Mouse (Mus musculus): ENCODE measurements around the gene Gm4894. TPM values are rescaled to one million over a fixed set of nuclear protein-coding genes. Genes with fewer than 3 reads are reported as not detected.
A peak's percentile ranks its signal among the peaks of the same experiment; 100 is the strongest.

The Gm4894 gene
- total and polyA plus RNA-seq, 3 experiments = not detected

DNA sequence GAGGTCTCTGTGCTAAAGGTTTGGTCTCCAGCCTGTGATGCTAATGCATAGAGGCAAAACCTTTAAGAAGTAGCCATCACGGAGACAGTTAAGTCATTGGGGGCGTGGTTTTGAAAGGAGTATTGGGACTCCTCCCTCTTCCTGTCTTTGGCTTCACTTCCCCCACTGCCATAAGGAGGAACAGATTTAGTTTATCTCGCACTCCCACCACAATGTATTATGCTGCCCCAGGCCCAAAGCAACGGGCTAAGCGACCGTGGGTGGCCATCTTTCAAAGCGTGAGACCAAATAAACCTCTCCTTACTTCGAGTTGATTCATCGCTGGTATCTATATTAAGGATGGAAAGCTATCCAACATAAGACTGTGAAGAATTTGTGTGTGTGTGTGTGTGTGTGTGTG is 22.9 kb upstream of the Gm4894 start:
- H3K79me2 ChIP-seq (replicated peaks; ENCODE audit: control insufficient read depth, insufficient read depth, low read length) = no peaks in the 10 kb centered on the region
- H3K27ac ChIP-seq = no peak overlapping the region
- H3K4me3 ChIP-seq = no peak overlapping the region
- H3K27me3 ChIP-seq (ENCODE audit: control insufficient read depth, insufficient read depth, low read length) = no peaks in the 10 kb centered on the region
- DNase-seq = no peak
- no peaks in the 10 kb centered on the region for H3K4me1 ChIP-seq (ENCODE audit: control insufficient read depth, insufficient read depth, low read length)
- no peaks in the 10 kb centered on the region for H3K36me3 ChIP-seq (ENCODE audit: control insufficient read depth, insufficient read depth, low read length)
- intact Hi-C loops (cut with DNase I) = no loop called here
- 61% methylated on average over 9 of the region's 9 CpGs for WGBS
- TF ChIP-seq EP300 (IDR thresholded peaks at IDR 0.05; ENCODE audit: insufficient read depth, low read depth, low read length) (no peak), POLR2A (IDR thresholded peaks at IDR 0.05; ENCODE audit: insufficient read depth, low read depth, low read length) (no peak)
- H3K9ac ChIP-seq (ENCODE audit: low read depth, low read length) = no peak overlapping the region

DNA sequence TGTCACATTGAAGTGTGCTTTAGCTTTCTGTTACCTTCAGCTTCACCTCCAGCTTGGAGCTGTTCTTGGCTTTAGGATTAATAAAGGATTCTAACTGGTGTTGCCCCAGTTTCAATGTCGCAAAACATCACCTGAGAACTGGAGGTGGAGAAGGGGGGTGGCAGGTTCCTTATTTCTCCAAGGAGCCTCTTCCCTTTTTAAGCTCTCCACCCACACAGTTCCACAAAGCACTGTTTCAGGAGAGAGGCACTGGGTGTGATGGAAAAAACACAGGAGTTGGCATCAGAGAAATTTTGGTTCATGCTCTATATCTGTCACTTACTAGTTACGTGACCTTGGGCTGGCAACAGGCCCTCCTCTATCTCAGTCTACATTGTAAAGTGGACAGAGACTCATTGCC is 21.3 kb upstream of the Gm4894 start:
- peak overlapping the region; percentile 58 for H3K27ac ChIP-seq
- intact Hi-C loops (cut with DNase I) = no loop called here
- no peak for DNase-seq
- no peaks in the 10 kb centered on the region for H3K27me3 ChIP-seq (ENCODE audit: control insufficient read depth, insufficient read depth, low read length)
- TF ChIP-seq POLR2A (IDR thresholded peaks at IDR 0.05; ENCODE audit: insufficient read depth, low read depth, low read length) (no peak), EP300 (IDR thresholded peaks at IDR 0.05; ENCODE audit: insufficient read depth, low read depth, low read length) (no peak), CTCF (IDR thresholded peaks at IDR 0.05) (no peak)
- no peaks in the 10 kb centered on the region for H3K79me2 ChIP-seq (replicated peaks; ENCODE audit: control insufficient read depth, insufficient read depth, low read length)
- no peaks in the 10 kb centered on the region for H3K36me3 ChIP-seq (ENCODE audit: control insufficient read depth, insufficient read depth, low read length)
- no peaks in the 10 kb centered on the region for H3K4me1 ChIP-seq (ENCODE audit: control insufficient read depth, insufficient read depth, low read length)
- no peak overlapping the region for H3K9ac ChIP-seq (ENCODE audit: low read depth, low read length)
- WGBS = 67% methylated on average over 2 of the region's 2 CpGs
- H3K4me3 ChIP-seq = no peak overlapping the region

DNA sequence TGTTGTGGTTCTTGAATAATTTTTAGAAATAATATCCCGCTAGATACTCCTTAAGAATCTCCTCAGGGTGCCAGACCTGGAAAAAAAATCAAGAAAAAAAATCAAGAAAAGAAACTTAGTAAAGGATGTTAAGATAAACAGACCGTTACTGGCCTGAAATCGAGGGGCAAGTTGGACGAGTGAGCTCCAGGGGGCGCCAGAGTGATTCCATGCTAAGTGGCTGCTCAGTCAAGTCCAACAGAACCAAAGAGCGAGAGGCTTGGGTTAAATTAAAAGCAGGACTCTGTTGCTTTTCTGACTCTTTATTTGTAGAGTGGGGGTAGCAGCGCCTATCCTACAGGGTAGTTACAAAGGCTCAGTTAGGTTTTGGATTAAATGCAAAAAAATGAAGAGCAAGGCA is 3.5 kb upstream of the Gm4894 start:
- 25% methylated on average over 7 of the region's 7 CpGs for WGBS
- H3K4me1 ChIP-seq (ENCODE audit: control insufficient read depth, insufficient read depth, low read length) = no peaks in the 10 kb centered on the region
- intact Hi-C loops (cut with DNase I) = loop anchor here (1.0 to 5.0 kb wide), 3 partner anchors 140 to 242 kb away; partner anchors contain the start of gene Tmprss5
- no peak overlapping the region for H3K9ac ChIP-seq (ENCODE audit: low read depth, low read length)
- no peaks in the 10 kb centered on the region for H3K27me3 ChIP-seq (ENCODE audit: control insufficient read depth, insufficient read depth, low read length)
- H3K36me3 ChIP-seq (ENCODE audit: control insufficient read depth, insufficient read depth, low read length) = no peaks in the 10 kb centered on the region
- no peak overlapping the region for H3K4me3 ChIP-seq
- DNase-seq = peak; percentile 37 to 77
- no peaks in the 10 kb centered on the region for H3K79me2 ChIP-seq (replicated peaks; ENCODE audit: control insufficient read depth, insufficient read depth, low read length)
- H3K27ac ChIP-seq = no peak overlapping the region
- peak; percentile 84 for TF ChIP-seq CTCF (IDR thresholded peaks at IDR 0.05)
- no peak for TF ChIP-seq EP300 (IDR thresholded peaks at IDR 0.05; ENCODE audit: insufficient read depth, low read depth, low read length)

- Histone ChIP-seq H3K27me3 (ENCODE audit: control insufficient read depth, insufficient read depth, low read length) (no peaks in the 10 kb centered on the region), H3K9ac (ENCODE audit: low read depth, low read length) (no peak overlapping the region), H3K79me2 (replicated peaks; ENCODE audit: control insufficient read depth, insufficient read depth, low read length) (no peaks in the 10 kb centered on the region), H3K4me3 (no peak overlapping the region), H3K27ac (no peak overlapping the region), H3K4me1 (ENCODE audit: control insufficient read depth, insufficient read depth, low read length) (no peaks in the 10 kb centered on the region), H3K36me3 (ENCODE audit: control insufficient read depth, insufficient read depth, low read length) (no peaks in the 10 kb centered on the region)
- 73% methylated on average over 7 of the region's 7 CpGs for WGBS
- TF ChIP-seq POLR2A (IDR thresholded peaks at IDR 0.05; ENCODE audit: insufficient read depth, low read depth, low read length) (no peak), EP300 (IDR thresholded peaks at IDR 0.05; ENCODE audit: insufficient read depth, low read depth, low read length) (no peak), CTCF (IDR thresholded peaks at IDR 0.05) (no peak)
- no peak for DNase-seq
- intact Hi-C loops (cut with DNase I) = no loop called here
These were observed 18.6 kb downstream of the Gm4894 start for GRCm38 (mm10) chr9:49268949-49269348.

DNA sequence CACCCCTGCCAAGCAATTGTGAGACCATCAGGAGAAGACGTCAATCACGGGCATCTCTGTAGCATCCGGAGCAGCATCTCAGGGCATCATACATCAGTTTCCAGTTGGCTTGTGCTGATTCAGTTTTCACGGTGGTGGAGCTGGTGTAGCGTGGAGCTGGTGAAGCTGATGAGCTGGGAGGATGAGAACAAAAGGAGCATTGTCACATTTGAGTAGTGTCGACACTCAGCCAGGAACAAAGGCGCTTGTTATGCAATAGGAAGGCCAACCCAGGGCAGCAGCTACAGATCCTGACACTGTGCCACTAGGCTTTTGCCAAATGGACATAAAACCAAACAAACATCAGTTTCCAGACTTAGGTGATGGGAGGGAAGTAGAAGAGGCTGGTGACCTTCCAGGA is 23.2 kb downstream of the Gm4894 start:
- no peak for DNase-seq
- TF ChIP-seq POLR2A (IDR thresholded peaks at IDR 0.05; ENCODE audit: insufficient read depth, low read depth, low read length) (no peak), CTCF (IDR thresholded peaks at IDR 0.05) (no peak), EP300 (IDR thresholded peaks at IDR 0.05; ENCODE audit: insufficient read depth, low read depth, low read length) (no peak)
- H3K79me2 ChIP-seq (replicated peaks; ENCODE audit: control insufficient read depth, insufficient read depth, low read length) = no peaks in the 10 kb centered on the region

DNA sequence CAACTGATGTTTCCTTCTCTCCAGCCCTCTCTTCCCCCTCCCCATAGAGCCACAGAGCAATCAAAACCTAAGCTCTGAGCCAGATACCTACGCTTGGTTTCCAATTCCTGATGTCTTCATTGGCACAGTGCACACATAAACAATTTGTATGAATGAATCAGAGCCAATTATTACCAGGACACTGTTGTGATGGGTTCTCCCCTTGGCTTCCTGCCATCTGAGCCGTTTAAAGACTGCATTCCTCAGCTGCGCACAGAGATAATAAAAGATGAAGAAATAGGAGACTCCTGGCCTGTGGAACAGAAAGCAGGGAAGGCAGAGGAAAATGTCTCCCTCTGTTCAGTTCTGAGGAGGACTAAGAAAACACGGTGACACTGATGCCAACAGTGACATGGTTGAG is 25.6 kb downstream of the Gm4894 start:
- intact Hi-C loops (cut with DNase I) = no loop called here
- 44% methylated on average over 4 of the region's 4 CpGs for WGBS
- H3K27ac ChIP-seq = no peak overlapping the region
- H3K27me3 ChIP-seq (ENCODE audit: control insufficient read depth, insufficient read depth, low read length) = no peaks in the 10 kb centered on the region
- H3K9ac ChIP-seq (ENCODE audit: low read depth, low read length) = no peak overlapping the region
- H3K79me2 ChIP-seq (replicated peaks; ENCODE audit: control insufficient read depth, insufficient read depth, low read length) = no peaks in the 10 kb centered on the region
- TF ChIP-seq CTCF (IDR thresholded peaks at IDR 0.05) (no peak), EP300 (IDR thresholded peaks at IDR 0.05; ENCODE audit: insufficient read depth, low read depth, low read length) (no peak), POLR2A (IDR thresholded peaks at IDR 0.05; ENCODE audit: insufficient read depth, low read depth, low read length) (no peak)
- no peaks in the 10 kb centered on the region for H3K36me3 ChIP-seq (ENCODE audit: control insufficient read depth, insufficient read depth, low read length)
- no peak overlapping the region for H3K4me3 ChIP-seq
- no peaks in the 10 kb centered on the region for H3K4me1 ChIP-seq (ENCODE audit: control insufficient read depth, insufficient read depth, low read length)
- no peak for DNase-seq

More for the DNA sequence above, 23.2 kb downstream of the Gm4894 start:
- Histone ChIP-seq H3K27ac (no peak overlapping the region), H3K36me3 (ENCODE audit: control insufficient read depth, insufficient read depth, low read length) (no peaks in the 10 kb centered on the region), H3K4me3 (no peak overlapping the region), H3K27me3 (ENCODE audit: control insufficient read depth, insufficient read depth, low read length) (no peaks in the 10 kb centered on the region), H3K4me1 (ENCODE audit: control insufficient read depth, insufficient read depth, low read length) (no peaks in the 10 kb centered on the region), H3K9ac (ENCODE audit: low read depth, low read length) (no peak overlapping the region)
- 73% methylated on average over 7 of the region's 7 CpGs for WGBS
- intact Hi-C loops (cut with DNase I) = no loop called here
